Mouse (Mus musculus): Measurements from ENCODE around the gene Kdm5c.

The Kdm5c gene
- long read RNA-seq, experiment 1, partial matches to known transcripts, result 3 of 5 reads
- long read RNA-seq, experiment 1, other reads (novel, unspliced or antisense), result 2 of 5 reads
- long read RNA-seq, experiment 2, partial matches to known transcripts, result 6 of 8 reads
- long read RNA-seq, experiment 2, other reads (novel, unspliced or antisense), result 2 of 8 reads

GRCm38 (mm10) chrX:152232781-152233763 is at the start of gene Kdm5c:
Gene Kdm5c (plus strand): TSS chrX:152233020.
- intact Hi-C loops (cut with DNase I), result no loop called here

- intact Hi-C loops (cut with DNase I), result no loop called here
These were observed 45.7 kb upstream of the Kdm5c start for GRCm38 (mm10) chrX:152187151-152187550.

DNA sequence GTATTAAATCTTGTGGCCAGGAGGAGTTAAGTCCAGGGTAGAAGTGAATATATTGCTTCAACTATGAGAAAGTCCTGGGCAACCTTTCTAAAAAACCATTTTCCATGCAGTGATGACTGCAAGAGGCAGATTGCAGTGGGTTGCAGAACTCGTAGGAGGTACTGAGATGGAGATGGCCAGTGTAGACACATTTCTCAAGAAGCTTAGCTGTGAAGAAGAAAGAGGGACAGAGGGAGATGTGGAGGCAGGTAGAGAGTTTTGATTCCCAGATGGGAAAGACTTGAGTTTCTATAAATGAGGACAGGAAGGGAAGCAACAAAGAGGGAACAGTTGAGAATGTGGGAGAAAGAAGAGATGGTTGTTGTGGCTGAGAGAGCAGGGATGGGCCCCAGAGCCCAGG is 41.6 kb upstream of the Kdm5c start:
- intact Hi-C loops (cut with DNase I), result no loop called here

DNA sequence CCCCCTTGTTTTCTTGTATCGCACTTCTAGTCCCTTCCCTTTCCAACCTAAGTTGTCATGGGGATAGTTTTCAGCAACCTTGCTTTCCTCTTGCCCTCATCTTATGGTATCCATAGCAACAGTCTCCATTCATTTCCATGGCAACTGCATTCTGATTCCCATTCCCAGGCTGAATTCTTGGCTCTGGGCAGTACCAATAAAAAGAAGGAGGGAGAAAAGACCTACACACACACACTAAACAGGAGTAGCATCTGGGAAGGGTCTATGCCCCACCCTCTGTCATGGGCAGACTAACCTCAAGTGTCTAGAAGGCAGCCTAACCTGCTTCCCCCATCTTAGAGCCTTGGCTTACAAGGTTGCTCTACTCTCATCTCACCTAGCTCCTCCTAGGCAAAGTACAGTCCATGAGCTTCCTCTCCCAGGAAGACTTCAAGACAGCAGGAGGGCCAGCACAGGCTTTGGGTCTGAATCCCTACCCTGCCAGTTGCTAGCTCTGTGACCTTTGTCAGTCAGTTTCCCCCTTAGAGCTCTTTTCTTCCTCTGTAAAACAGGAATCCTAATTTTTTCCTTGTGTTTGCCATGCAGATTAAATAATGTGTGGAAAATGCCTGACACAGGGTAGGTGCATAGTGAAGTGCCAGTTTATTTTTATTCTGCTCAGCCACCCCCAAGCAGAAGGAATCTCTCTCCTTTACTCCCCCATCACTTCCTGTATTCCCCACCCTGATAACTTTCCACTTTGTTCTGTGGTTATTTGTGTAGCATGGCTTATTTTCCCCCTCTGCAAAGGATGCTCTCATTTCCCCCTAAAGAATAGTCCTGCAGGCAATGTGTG is 34.8 kb upstream of the Kdm5c start:
- intact Hi-C loops (cut with DNase I), result no loop called here

- intact Hi-C loops (cut with DNase I), result no loop called here
These were observed 30.9 kb upstream of the Kdm5c start for GRCm38 (mm10) chrX:152201737-152202421.

- intact Hi-C loops (cut with DNase I), result no loop called here
These were observed 30.3 kb upstream of the Kdm5c start for GRCm38 (mm10) chrX:152202422-152203103.

DNA sequence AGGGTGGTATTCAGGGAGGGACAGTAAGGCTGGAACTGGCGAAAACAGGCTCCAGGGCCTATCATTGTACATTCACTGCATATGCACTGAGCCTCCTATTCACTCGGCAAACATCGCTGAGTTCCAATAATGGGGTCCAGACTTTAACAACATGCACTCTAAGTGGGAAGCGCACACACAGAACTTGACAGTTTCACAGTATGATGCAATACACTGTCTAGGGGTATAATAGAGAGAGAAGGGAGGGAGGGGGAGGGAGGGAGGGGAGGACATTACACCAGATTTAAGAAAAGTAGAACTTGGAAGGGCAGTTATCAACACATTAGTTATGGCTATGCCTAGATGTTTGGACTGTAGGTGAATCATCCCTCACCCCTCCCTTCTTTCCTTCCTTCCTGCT is 29.6 kb upstream of the Kdm5c start:
- intact Hi-C loops (cut with DNase I), result no loop called here

DNA sequence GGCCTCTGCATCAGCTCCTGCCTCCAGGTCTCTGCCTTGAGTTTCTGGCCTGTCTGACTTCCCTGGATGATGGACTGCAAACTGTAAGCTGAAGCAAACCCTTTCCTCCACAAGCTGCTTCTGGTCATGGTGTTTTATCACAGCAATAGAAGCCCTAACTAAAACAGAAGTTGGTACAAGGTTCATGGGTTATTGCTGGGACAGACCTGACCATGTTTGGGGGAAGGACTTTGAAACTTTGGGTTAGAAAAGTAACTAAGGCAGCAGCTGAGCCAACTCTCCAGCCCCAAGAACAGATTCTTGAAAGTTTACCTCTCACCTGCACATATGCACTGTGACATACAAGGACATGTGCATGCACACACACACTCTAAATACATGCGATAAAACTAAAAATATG is 27.3 kb upstream of the Kdm5c start:
- intact Hi-C loops (cut with DNase I), result no loop called here

- intact Hi-C loops (cut with DNase I), result no loop called here
These were observed 18.1 kb upstream of the Kdm5c start for GRCm38 (mm10) chrX:152214703-152215102.

GRCm38 (mm10) chrX:152218529-152218928 is 14.3 kb upstream of the Kdm5c start:
- intact Hi-C loops (cut with DNase I), result no loop called here

DNA sequence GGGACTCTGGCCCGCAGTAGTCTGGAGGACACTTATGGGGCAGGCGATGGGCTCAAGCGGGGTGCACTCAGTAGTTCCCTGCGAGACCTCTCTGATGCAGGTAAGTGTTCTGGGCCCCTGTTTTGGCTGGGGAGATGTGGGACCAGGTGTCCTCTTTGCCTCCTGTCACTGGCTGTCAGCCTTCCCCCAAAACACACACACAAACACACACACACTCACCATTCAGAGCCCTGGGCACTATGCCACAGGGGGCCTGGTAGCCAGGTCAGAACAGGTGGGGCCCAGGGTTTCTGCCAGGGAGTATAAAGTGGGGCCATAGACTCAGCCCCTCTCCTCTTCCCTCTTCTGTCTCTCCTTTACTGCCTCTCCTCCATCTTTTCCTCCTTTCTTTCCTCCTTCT is 11.1 kb upstream of the Kdm5c start:
- intact Hi-C loops (cut with DNase I), result no loop called here

DNA sequence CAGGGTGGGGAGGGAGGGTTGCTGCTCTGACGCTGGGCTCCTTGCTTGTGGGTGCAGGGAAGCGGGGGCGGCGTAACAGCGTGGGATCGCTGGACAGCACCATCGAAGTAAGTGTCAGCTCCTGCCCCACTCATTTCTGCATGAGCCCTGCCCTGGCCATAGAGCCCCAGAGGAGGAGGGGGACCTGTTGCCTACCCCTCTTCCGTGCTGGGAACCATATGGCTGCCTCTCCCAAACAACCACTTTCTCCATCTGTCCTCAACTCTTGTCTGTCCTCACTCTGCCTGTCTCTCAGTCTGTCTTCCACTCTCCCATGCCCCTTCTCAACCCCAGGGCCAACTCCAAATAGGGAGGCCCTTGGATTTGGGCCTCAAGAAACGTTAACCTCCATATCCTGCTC is 10.6 kb upstream of the Kdm5c start:
- intact Hi-C loops (cut with DNase I), result no loop called here

GRCm38 (mm10) chrX:152223313-152223712 is 9.5 kb upstream of the Kdm5c start:
- intact Hi-C loops (cut with DNase I), result no loop called here

DNA sequence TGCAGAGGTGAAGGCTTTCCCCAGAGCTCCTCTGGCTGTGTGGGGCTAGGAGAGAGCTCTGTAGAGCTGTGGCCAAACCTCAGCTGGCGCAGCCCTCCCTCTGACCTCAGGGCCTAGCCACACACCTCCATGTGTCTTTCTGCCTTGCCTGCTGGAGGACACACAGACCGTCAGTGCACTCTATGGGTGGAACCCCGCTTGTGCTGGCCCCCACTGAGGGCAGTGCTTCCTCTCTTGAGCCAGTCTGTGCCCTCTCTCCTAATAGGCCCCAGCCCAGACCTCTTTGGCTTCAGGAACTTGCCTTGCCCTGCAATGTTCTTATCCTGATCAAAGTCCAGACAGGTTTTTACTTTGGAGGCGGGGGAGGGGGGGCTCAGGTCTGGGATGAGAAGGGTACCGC is 8.5 kb upstream of the Kdm5c start:
- intact Hi-C loops (cut with DNase I), result no loop called here

- intact Hi-C loops (cut with DNase I), result no loop called here
These were observed 1.3 kb downstream of the Kdm5c start for GRCm38 (mm10) chrX:152234125-152234524.

GRCm38 (mm10) chrX:152235758-152236157 is 2.9 kb downstream of the Kdm5c start:
- intact Hi-C loops (cut with DNase I), result no loop called here

GRCm38 (mm10) chrX:152243140-152243539 is 10.3 kb downstream of the Kdm5c start:
- intact Hi-C loops (cut with DNase I), result loop anchor here (5.0 kb wide), 1 partner anchor 64 kb away; no protein-coding TSS in a partner anchor

GRCm38 (mm10) chrX:152244492-152245189 is 11.8 kb downstream of the Kdm5c start:
- intact Hi-C loops (cut with DNase I), result loop anchor here (5.0 kb wide), 1 partner anchor 63 kb away; no protein-coding TSS in a partner anchor

GRCm38 (mm10) chrX:152271189-152271588 is 38.4 kb downstream of the Kdm5c start:
- intact Hi-C loops (cut with DNase I), result no loop called here

DNA sequence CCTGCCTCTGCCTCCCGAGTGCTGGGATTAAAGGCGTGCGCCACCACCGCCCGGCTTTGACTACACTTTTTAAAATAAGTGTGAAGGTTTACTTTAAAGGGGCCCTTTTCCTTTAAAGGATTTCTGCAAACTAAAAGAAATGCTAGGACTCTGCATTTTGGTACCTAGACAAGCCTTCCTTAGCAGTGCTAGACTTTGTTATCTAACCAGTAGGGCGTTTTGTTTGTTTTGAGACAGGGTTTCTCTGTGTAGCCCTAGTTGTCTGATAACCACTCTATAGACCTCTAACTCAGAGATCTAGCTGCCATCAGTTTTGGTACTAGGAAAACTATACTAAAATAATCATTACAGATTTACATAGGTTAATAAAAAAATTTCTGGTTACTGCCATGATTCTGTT is 46.6 kb downstream of the Kdm5c start:
- intact Hi-C loops (cut with DNase I), result no loop called here
